Mouse (Mus musculus) large intestine, adult 2 months (tissue): ENCODE results near the gene Vwa8. TPM values are rescaled to one million over a fixed set of nuclear protein-coding genes. Genes with fewer than 3 reads are reported as not detected.

Source experiments
- DNase-seq: peaks from one replicate; pipeline ENCODE4 v3.0.0-alpha.2; 2012; ENCODE audit warnings: low read depth, low spot score
- WGBS: fragments of 180-500 bp; shearing (Covaris S2); methylation state at CpG from one replicate; pipeline ENCODE4 v1.1.7; 2018; 5-methylcytosine and 5-hydroxymethylcytosine counted together
- polyA plus RNA-seq: library from polyadenylated mRNA; depleted of rRNA; stranded (reverse); fragments of >200 nt; gene quantifications from 2 replicates; pipeline ENCODE4 v1.2.3, GENCODE M21; 2012; rRNA removed

Gene Vwa8
- 12.2 and 18.1 TPM in 2 replicates for polyA plus RNA-seq

DNA sequence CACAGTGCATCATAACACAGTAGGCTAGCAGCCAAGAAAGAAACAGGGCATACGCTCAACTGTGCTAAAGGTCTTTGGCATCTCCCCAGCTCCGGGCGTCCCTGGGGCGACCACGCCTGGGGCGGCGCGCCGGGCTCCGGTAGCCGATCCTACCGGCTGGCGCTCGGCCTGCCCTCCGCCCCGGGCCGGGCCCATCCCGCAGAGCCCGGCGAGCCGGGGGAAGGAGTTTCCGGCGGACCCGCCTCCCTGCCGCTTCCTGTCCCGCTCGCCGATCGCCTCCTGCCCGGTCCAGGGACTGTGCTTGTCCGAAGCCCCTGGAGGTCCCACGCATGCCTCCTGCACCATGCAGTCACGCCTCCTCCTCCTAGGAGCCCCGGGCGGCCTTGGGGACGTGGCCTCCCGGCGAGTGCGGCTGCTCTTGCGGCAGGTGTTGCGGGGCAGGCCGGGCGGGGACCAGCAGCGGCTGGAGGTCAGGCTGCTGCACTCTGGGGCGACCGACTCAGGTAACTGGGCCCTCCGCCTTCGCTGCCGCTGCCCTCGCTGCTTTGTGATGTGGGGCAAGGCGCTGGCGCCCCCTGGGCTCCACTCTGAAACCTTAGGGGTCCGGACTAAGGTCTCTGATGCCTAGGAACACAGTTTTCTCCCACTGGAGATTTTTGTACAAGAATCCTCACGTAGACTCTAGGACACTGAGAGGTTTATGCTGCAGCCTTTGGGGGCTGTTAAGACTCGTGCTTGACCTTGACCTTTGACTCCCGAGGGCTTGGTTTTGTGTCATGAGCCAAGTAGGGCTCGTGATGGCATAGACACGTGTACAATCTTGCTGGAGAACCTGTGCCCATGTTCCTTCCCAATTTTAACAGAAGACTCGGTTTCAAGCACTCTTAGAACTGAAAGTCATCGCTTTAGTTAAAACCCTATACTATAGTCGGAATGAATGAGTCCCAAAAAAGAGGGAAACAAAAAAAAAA lies at the start of gene Vwa8:
Gene Vwa8, plus strand, starts transcription at position 112 of the 971 bp plus-strand sequence.
- WGBS: 1% methylated on average over 61 of the region's 61 CpGs
- DNase-seq: peak; percentile 78

DNA sequence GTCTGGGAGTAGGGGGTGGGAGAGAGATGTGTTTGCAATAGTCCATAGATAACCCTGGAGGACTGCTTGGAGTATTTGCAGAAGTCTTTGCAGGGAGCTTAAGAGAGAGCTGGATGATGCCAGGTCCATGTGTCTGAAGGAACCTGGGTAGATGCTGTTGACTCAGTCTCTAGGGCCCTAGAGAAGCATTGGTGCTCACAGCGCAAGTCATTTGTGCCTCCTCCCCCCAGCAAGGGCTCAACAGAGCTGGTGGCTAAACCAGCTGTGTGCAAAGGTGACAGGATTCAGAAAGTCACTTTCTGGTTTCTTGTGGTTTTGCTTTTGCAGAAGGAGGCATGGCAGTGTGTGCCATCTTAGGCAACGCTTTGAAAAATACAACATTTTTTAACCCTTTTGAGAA lies 46.5 kb upstream of the Vwa8 start:
- WGBS: 62% methylated on average over 2 of the region's 2 CpGs
- no peak for DNase-seq

DNA sequence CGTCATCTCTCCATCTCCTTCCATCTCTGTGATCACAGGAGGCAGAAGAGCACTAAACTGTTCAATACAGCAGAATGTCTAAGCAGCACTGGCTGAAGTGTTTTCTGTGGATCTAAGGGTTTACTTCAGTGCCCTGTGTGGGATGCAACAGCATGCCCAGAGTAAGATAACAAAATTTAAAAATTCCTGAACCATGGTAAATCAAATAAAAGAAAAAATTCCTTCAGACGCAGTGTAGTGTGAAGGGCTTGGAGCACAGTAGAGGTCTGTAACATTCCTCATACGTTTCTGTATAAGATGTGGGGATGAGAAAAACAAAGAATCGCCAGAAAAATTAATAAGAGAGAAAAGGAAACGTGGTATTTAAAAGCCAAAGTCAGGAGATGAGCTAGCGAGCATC lies 44.9 kb upstream of the Vwa8 start:
- no peak for DNase-seq
- WGBS: 85% methylated on average over 6 of the region's 6 CpGs

DNA sequence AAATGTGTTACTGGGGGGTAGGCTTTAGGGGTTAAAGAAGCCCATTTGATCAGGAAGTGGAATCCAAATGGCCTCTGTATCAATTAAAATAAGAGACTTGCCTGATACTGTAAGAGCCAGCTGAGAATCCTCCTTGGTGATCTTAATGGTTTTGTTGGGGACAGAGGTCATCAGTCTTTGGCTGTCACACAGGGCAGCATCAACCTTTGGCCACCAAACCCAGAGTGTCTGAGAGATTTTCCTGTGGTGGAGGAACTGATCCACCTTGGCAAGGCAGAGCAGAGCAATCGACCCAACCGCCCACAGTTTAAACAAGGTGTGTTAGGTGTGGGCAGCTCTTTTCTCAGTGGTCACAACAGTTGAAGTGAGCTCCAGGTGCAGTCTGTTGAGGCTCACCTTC lies 36.0 kb upstream of the Vwa8 start:
- DNase-seq: peak; percentile 95
- 41% methylated on average over 2 of the region's 2 CpGs for WGBS

DNA sequence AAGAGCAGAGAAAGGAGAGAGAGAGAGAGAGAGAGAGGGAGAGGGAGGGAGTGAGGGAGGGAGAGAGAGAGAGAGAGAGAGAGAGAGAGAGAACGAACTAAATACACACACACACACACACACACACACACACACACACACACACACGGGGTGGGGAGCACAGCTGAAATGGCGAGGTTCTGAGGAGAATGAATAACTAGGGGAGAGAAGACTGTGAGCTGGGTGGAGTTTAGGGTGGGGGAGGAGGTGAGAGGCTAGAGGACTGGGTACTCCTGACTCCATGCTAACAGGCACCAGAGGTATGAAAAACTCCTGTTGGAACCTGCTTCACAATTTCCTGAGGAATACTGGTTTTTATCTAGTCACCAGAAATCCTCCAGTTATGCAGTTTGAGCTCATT lies 32.4 kb upstream of the Vwa8 start:
- WGBS: 12% methylated on average over 2 of the region's 3 CpGs
- no peak for DNase-seq

DNA sequence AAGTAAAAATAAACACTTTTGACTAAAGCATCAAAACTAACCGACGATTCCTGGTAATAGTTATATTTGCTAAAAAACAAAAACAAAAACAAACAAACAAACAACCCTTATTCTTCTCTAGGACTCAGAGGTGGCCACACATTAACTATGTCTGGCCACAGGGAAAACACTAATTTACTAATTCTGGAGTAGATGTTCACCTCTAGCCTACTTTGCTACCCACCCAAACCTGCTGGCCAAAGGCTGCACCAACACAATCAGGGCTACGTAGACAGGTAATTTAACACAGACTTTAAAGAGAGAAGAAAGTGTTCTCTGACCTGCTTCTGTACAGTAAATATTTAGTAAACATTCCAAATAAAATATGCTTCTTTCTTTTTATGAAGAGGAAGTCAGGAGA lies 31.2 kb upstream of the Vwa8 start:
- 72% methylated on average over 3 of the region's 3 CpGs for WGBS
- no peak for DNase-seq

DNA sequence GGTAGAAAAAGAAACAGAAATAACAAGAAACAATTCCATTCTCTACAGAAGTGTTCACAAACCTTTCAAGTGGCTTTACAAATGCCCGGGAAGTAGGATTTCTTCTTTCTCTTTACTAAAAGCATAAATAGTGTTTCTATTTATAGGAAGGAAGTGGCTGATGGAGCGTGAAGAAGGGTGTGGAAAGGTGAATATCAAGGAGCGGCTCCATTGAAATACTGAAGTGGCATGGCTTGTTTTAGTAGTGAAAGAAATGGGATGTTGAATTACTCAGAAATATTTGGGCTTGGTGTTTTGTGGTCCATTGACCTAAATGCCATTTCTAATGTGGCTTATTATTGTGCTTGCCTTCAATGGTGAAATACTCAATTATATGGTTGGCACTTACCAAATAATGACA lies 30.4 kb upstream of the Vwa8 start:
- 73% methylated on average over 3 of the region's 3 CpGs for WGBS
- no peak for DNase-seq

DNA sequence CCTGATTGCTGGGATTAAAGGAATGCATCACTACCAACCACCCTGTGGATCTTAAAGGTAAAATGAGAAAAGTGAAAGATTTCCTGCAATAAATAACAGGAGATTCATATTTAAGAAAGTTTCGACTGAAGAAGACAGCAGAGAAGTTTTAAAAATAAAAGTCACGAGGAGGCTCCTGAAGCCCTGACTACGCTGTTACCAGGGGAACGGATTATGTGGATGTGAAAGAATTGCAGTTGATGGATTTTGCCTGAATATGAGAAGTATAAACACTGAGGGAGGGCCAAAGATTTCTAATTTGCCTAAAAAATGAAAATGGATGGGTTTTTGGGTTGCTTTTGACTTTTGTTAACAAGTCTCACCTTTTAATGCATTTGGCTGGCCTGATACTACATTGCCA lies 24.8 kb upstream of the Vwa8 start:
- WGBS: 85% methylated on average over 4 of the region's 4 CpGs
- DNase-seq: no peak

DNA sequence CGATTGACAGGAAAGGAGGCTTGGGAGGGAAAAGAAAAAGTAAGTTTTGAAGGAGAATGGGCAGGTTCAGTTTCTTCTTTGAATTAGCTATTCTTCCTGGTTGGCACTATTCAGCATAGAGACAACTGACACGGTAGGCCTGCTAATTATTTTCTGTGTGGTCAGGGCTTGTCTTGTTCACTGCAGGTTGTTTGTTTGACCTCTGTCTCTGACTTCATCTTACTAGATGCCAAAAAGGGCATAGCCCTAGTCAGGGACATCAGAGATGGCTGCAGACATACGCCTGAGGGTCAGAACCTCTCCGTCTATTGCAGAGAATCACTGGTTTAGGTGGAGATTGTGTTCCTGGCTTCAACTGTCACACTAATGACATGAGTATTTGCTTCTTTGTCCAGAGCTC lies 24.3 kb upstream of the Vwa8 start:
- WGBS: 81% methylated on average over 4 of the region's 4 CpGs
- DNase-seq: no peak

DNA sequence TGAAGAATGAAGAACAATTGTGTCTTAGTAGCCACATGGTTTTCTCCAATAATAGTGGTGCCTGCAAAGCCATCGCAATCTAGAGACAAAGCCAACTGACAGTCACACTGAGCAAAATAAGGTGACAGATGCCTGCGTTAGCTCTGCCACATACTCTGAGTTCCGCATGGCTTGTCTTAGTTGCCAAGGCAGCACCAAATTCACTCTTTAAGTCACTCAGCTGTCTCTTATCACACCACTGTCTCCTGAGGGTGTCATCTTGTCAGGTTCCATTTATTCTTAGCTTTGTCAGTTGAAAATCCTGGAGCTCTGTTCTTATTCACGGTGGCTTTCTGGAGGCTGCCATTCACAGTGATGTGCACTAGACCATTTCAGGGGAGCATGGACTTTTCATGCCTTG lies 17.7 kb upstream of the Vwa8 start:
- 98% methylated on average over 4 of the region's 4 CpGs for WGBS

DNA sequence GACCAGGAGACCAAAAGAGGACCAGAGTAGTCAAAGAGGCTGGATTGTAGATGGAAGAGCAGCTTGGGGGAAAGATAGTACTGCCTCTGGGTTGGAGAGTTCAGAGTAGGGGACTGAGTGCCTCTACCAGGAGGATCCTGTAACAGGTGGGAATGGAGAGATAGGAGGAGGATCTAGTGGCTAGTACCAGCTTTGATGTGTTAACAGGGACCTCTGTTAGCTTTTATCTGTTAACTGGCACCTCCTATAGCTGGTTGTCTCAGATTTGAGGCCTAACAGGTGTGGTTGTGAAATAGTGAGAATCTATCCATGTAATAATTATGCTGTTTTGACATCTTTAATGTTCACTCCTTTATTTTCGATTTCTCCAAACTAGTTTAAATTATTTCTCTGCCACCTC lies 904 bp upstream of the Vwa8 start:
- whole genome bisulfite sequencing: 41% methylated on average over 1 of the region's 1 CpGs

More for the DNA sequence above, 17.7 kb upstream of the Vwa8 start:
- DNase-seq: no peak

DNA sequence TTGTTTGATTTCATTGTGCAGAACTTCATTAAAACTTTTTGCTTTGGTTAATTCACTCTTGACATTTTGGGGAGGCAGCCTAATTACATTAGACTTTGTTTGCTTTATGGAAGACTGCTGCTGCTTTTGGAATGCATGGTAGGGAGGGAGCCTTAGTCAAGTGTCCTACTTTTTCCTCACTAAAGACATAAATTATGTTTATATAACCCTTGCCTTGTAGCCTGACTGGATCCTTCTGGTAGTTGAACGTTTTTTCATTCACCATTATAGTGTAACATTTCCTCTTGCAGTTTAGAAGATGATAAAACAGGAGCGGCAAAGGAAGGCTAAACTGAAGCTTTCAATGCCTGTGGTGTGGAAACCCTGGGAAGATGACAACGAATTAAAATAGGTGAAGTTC lies 375 bp upstream of the Vwa8 start:
- peak; percentile 54 for DNase-seq
- 0% methylated on average over 3 of the region's 3 CpGs for WGBS

More for the DNA sequence above, 904 bp upstream of the Vwa8 start:
- DNase-seq: no peak

DNA sequence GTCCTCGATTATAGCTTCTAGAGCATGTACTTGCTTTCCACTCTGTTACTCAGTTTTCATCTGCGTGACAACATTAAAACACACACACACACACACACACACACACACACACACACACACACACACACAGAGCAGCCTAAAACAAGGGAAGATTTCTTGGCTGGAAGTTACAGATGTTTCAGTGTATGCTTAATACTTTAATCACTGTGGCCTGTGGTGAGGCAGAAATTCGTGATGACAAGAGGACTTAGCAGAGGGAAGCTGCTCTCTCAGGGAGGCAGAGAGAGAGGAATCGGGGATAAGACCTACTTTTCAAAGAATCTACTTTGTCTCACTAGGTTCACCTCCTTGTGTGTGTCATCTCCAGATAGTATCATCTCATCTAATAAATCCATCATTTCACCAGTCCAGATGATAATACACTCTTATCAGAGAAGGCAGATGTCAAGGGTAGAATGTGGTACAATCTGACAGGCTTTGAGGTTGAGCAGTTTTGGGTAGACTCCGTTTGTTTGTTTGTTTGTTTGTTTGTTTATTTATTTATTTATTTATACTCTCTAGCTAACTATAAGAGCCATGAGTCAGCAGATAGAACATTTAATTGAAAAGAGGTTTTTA lies 1.2 kb downstream of the Vwa8 start:
- DNase-seq: no peak

DNA sequence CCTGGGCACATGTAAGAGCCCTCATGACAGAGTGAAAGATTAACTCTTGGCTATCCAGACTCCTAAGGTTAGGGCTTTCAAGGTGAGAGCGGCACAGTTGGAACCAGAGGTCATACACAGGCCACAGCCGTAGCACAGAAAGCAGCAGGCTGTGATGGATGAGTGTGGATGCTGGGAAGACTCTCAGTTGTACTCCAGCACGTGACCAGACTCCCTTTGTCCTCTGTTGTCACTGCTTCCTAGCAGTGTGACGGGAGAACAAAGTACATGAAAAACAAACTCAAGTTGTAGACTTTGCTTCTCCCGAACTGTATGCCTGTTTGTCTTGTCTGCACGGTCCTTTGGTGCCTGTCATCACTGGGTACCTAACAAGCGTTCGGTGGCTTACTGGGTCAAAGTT lies 1.8 kb downstream of the Vwa8 start:
- 24% methylated on average over 8 of the region's 8 CpGs for WGBS
- peak; percentile 78 for DNase-seq

More for the DNA sequence above, 1.2 kb downstream of the Vwa8 start:
- WGBS: 32% methylated on average over 5 of the region's 5 CpGs

DNA sequence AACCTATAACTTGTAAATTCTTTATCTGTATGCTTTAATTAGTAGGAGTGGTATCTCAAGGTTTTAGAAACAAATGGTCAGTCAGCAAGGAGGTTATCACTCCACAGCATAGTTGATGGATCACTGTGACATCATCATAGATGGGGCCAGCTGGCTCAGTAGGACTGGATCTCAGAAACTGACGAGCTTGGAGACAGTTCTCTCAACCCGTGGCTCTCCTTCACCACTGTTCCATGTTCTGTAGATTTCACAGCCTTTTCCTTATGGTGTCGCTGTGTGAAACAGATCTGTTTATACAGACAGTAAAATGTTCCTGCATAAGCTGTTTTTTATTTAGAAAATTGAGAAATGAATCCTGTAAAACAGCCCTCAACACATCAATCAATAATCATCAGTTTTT lies 2.5 kb downstream of the Vwa8 start:
- WGBS: 45% methylated on average over 3 of the region's 3 CpGs
- DNase-seq: no peak

DNA sequence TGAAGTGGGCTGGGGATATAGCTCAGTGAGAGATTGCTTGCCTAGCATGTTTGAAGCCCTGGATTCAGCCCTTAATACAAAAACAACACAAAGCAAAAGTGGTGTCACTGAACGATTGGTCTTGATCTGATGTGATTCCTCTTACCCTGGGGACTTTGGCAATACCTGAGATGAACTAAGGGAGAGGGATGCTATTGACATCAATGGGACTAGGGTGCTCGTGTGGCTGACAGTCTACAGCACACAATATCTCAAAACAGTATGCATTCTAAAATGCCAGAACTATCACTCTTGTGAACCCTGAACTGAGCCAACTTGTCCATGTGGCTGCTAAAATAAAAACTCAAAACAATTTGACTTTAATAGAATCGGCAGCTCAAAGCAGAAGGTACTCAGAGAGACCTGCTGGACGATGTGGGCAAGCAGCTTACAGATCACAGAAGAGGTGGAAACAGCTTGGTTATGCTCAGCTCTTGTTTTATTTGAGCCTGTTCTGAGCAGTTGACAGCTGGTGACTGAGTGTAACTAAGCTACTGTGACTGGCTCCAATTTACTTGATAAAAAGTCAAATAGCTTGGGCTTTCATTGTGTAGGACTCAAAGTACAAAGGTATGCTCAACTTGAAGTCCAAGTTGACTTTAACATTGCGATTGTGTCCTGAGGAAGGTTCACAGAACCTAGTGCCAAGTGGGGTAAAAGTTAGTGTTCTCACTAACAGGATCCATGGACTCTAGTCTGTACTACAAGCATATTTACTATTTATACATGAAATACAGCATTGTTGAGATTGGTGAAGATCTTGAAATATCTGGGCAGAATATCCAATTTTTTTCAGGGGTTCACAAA lies 3.8 kb downstream of the Vwa8 start:
- DNase-seq: no peak
- 73% methylated on average over 5 of the region's 5 CpGs for WGBS

DNA sequence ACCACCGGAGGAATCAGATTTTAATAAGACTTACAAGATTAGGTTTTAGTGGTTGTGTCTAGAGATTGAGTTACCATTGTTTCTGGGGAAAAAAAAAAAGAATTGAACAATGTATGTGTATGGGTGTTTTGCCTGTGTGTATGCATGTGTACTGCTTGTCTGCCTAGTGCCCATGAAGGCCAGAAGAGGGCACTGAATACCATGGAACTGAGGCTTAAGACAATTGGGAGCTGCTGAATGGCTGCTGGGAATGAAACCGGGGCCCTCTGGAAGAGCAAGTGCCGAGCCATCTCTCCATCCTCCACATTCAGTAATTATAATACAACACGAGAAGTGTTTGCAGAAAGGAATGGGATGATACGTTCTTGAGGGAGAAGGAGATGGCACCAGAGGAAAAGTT lies 12.3 kb downstream of the Vwa8 start:
- DNase-seq: no peak
- 97% methylated on average over 5 of the region's 5 CpGs for WGBS

DNA sequence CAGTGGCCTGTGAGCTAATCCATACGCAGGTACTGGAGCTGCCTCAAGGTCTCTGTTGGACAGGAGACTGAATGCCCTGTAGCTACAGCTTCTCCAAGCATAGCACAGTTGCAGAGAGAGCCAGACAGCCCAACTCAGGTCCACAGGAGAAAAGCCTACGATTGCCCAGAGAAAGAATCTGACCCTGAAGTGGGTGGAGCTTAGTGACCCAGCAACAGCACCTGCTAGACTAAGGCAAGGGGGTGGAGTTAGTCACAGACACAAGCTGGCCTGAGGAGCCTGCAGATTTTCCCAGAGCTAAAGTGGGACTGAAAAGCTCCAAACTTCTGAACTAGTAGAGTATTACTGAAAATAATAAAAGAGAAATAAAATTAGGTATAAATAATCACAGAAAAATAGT lies 21.2 kb downstream of the Vwa8 start:
- DNase-seq: no peak
- WGBS: 75% methylated on average over 2 of the region's 2 CpGs

DNA sequence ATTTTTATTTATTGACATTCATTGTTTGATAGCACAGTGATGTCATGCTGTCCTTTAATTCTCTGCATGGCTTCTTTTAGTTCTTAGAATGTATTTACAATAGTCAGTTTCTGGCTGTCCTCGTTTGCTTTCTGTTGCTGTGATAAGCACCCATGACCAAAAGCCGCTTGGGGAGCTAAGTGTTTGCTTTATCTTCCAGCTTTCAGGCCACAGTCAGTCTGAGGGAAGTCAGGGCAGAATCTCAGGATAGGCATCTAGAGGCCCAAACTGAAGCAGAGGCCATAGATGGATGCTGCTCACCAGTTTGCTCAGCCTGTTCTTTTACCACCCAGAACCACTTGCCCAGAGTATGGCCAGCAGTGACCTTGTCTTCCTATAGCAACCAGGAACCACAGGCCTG lies 28.3 kb downstream of the Vwa8 start:
- no peak for DNase-seq
- WGBS: 74% methylated on average over 2 of the region's 2 CpGs

DNA sequence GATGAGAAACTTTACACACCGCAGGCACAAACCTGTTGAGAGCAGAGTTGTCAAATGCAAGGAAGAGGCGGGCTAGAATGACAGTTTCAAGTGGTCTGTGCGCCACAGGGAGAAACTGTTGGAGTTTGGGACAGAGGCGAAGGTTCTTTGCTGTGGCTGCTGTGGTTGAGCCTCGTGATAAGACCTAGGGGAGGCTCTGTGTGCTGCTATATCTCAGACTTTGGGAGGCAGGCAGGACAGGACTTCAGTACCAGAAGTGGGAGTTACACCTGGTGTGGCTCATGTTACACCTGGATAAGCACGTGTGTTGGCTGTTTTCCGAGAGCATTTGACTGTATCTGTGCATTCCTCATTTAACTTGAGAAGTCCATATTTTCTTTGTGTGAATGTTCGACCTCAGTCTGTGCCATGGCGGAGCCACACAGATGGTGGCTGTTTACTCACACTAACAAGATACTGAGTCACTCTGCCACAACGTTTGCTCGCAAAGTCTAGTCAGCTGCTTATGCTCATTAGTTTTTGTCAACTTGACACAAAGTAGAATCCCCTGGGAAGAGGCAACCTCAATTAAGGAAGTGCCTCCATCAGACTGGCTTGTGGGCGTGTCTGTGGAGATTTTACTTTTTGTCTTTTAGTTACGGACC lies 29.7 kb downstream of the Vwa8 start:
- whole genome bisulfite sequencing: 84% methylated on average over 13 of the region's 13 CpGs

More for the DNA sequence above, 29.7 kb downstream of the Vwa8 start:
- DNase-seq: no peak
